ENCODE assay signal across 14 mouse cellular contexts in the genomic region with DNA sequence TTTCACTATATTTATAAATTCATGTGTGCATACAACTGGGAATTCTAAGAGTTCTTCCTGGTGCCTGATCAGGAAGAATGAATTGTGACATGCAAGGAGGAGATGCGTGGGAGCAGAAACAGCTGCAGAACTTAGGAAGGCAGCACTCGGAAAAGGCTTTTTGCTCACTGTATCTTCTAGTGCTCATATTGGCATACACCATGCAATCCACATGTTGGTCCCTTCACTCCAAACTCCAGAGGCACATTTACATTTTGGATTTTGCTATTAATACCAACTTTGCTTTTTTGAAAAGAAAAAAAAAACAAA.
"Had no signal": no experiment of that assay in that cellular context is flagged by ENCODE, and none has a peak within 500 bp of the region (broad histone marks: within the 10 kb centered on the region; RNA-seq: fewer than 3 reads in every experiment).

No protein-coding gene starts in this region.

- H3K4me1 ChIP-seq: limb, embryonic 10.5 days; liver, embryonic 15.5 days; midbrain, embryonic 12.5 days; stomach, embryonic 15.5 days had no signal

- H3K27ac ChIP-seq: layer of hippocampus, adult 2 months; limb, embryonic 10.5 days; liver, embryonic 15.5 days; midbrain, embryonic 12.5 days; stomach, embryonic 15.5 days had no signal

- ATAC-seq: midbrain, embryonic 16.5 days had no signal

- H3K9me3 ChIP-seq: limb, embryonic 10.5 days; liver, embryonic 15.5 days; lung, embryonic 15.5 days; midbrain, embryonic 12.5 days; stomach, embryonic 15.5 days had no signal

- DNase-seq: kidney, adult 18-20 months; kidney, postnatal 10 days; kidney, postnatal 4 days; lung, postnatal 14 days; right cerebral cortex, postnatal 14 days; thymus, postnatal 36 days had no signal

- H3K36me3 ChIP-seq: limb, embryonic 10.5 days; liver, embryonic 15.5 days; lung, embryonic 15.5 days; midbrain, embryonic 12.5 days; stomach, embryonic 15.5 days had no signal

- H3K9ac ChIP-seq: liver, embryonic 15.5 days; lung, embryonic 15.5 days; midbrain, embryonic 12.5 days; stomach, embryonic 15.5 days had no signal

- H3K27me3 ChIP-seq: liver, embryonic 15.5 days; lung, embryonic 15.5 days; midbrain, embryonic 12.5 days; stomach, embryonic 15.5 days had no signal

- H3K4me2 ChIP-seq: liver, embryonic 11.5 days; liver, embryonic 15.5 days; lung, embryonic 15.5 days; midbrain, embryonic 12.5 days; stomach, embryonic 15.5 days had no signal

- H3K4me3 ChIP-seq: layer of hippocampus, adult 2 months; limb, embryonic 10.5 days; liver, embryonic 15.5 days; lung, embryonic 15.5 days; midbrain, embryonic 12.5 days; stomach, embryonic 15.5 days had no signal
